Mouse (Mus musculus) lung, adult 2 months (tissue): ENCODE results near the gene Depdc1b. TPM values are rescaled to one million over a fixed set of nuclear protein-coding genes. Genes with fewer than 3 reads are reported as not detected.

Experiments
- DNase-seq: peaks from one replicate; pipeline ENCODE4 v3.0.0; 2022
- H3K4me1 ChIP-seq: fragments of 200-500 bp; 2 replicates; pipeline ENCODE4 v1.6.1; 2011; ENCODE audit warnings: low read length; ENCODE audit not compliant: control insufficient read depth, insufficient read depth
- H3K4me3 ChIP-seq: fragments of 200-500 bp; replicated peaks from 2 replicates; pipeline ENCODE3; 2011; ENCODE audit warnings: low read depth, mild to moderate bottlenecking, control low read depth, low read length; ENCODE audit errors: extremely low read depth
- CTCF ChIP-seq: fragments of 200-500 bp; IDR thresholded peaks from 2 replicates; pipeline ENCODE4 v1.5.1; 2011; ENCODE audit warnings: mild to moderate bottlenecking, low read length, control low read depth; ENCODE audit not compliant: insufficient read depth
- POLR2A ChIP-seq: fragments of 200-500 bp; IDR thresholded peaks from 2 replicates; pipeline ENCODE4 v1.6.1; 2011; ENCODE audit warnings: low read depth, mild to moderate bottlenecking, control low read depth, low read length, borderline replicate concordance; ENCODE audit errors: extremely low read depth
- WGBS: fragments of 180-500 bp; shearing (Covaris S2); methylation state at CpG from one replicate; pipeline ENCODE4 v1.1.7; 2018; 5-methylcytosine and 5-hydroxymethylcytosine counted together
- polyA plus RNA-seq: library from polyadenylated mRNA; depleted of rRNA; stranded (reverse); fragments of >200 nt; gene quantifications from 2 replicates; pipeline ENCODE4 v1.2.3, GENCODE M21; 2012

Gene Depdc1b
- polyA plus RNA-seq, 1 experiment, result 0.37 TPM

DNA sequence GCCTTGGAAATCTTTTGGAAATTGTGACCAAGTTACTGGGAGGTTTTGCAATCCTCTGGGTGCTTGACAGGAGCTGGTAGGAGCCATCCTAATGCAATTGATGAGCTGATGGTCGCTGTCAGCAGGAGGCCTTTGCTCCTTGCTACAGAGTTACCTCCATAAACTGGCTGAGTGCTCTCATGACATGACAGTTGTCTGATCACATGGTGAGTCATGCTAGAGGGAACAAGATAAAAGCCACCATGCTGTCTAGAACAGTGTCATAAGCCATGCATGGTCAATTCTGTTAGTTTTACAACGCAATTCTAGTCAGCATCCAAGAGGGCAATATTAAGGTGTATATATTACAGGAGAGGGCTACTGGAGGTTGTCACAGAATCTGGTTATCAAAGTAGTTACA is 99.3 kb downstream of the Depdc1b start:
- Histone ChIP-seq H3K4me1 (no peaks in the 10 kb centered on the region), H3K4me3 (no peak overlapping the region)
- TF ChIP-seq POLR2A (no peak), CTCF (no peak)
- DNase-seq, result no peak
- WGBS, result 82% methylated on average over 2 of the region's 2 CpGs

GRCm38 (mm10) chr13:108418741-108419507 is 102.8 kb downstream of the Depdc1b start:
- 92% methylated on average over 1 of the region's 1 CpGs for WGBS
- no peak for TF ChIP-seq POLR2A
- no peak for TF ChIP-seq CTCF
- DNase-seq, result no peak
- no peaks in the 10 kb centered on the region for H3K4me1 ChIP-seq
- H3K4me3 ChIP-seq, result no peak overlapping the region

DNA sequence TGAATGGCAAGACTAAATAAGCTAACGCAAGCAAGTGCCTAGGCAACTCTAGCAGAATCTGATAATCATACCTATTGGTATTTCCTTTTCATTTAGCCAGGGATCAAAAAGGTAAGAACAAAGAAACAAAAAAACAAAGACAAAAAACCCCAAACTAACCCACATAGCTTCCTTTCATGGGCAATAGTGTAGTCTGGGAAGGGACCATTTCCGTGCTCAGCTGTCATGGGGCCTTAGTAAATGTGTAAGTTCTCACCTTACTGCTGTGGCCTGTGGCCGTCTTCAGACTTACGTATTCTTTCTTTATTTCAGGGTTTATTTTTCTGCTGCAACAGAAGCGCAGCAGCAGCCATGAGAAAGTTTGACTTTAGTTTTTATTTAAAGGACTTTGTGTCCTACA is 110.2 kb downstream of the Depdc1b start:
- Histone ChIP-seq H3K4me1 (no peaks in the 10 kb centered on the region), H3K4me3 (no peak overlapping the region)
- TF ChIP-seq POLR2A, result no peak
- TF ChIP-seq CTCF, result no peak
- DNase-seq, result no peak
- WGBS, result 74% methylated on average over 5 of the region's 5 CpGs

GRCm38 (mm10) chr13:108428809-108429208 is 112.7 kb downstream of the Depdc1b start:
- WGBS, result 84% methylated on average over 6 of the region's 6 CpGs
- H3K4me3 ChIP-seq, result no peak overlapping the region
- TF ChIP-seq POLR2A (no peak), CTCF (no peak)
- no peaks in the 10 kb centered on the region for H3K4me1 ChIP-seq
- no peak for DNase-seq

- no peak for DNase-seq
Measured at GRCm38 (mm10) chr13:108429623-108430022, 113.5 kb downstream of the Depdc1b start.

GRCm38 (mm10) chr13:108431776-108432175 is 115.6 kb downstream of the Depdc1b start:
- DNase-seq, result no peak
- Histone ChIP-seq H3K4me1 (no peaks in the 10 kb centered on the region), H3K4me3 (no peak overlapping the region)
- TF ChIP-seq CTCF, result no peak
- no peak for TF ChIP-seq POLR2A
- WGBS, result 95% methylated on average over 3 of the region's 3 CpGs

More at GRCm38 (mm10) chr13:108429623-108430022, 113.5 kb downstream of the Depdc1b start:
- TF ChIP-seq CTCF (no peak), POLR2A (no peak)
- H3K4me1 ChIP-seq, result no peaks in the 10 kb centered on the region
- 79% methylated on average over 2 of the region's 2 CpGs for WGBS
- H3K4me3 ChIP-seq, result no peak overlapping the region

DNA sequence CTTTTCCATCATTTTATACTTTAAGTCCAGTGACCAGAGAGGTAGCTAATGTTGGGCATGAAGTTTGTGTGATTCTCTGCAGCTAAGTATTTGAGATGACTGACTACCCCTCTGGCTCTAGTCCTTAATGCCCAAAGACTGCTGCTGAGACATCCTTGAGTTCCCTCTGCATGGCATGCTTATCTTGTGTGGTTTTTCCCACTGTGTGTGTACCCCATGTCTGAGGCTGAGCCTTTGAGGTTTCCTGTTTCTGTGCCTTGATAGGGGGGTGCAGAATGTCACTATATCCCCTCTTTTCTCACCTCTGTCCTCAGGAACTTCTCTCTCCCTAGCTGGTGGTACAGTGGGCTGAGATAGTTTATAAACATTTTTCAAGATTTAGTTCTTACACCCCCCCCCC is 119.6 kb downstream of the Depdc1b start:
- DNase-seq, result no peak
- H3K4me3 ChIP-seq, result no peak overlapping the region
- no peak for TF ChIP-seq POLR2A
- TF ChIP-seq CTCF, result no peak

DNA sequence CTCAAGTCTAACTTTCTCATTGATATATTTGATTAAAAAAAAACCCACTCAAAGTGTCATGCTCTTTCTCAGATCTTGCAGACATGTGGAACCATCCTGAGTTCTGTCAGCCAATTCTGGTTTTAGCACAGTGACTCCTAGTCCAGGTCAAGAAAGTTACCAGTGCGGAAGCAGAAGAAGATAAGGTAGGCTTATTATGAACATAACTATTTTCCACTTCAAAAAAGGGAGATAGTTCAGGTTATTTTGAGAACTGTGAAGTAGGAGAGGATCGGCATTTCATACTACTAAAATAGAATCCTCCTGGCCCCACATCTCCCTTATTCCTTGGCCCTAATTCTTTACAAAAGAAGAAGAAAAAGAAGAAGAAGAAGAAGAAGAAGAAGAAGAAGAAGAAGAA is 121.3 kb downstream of the Depdc1b start:
- Histone ChIP-seq H3K4me1 (no peaks in the 10 kb centered on the region), H3K4me3 (no peak overlapping the region)
- WGBS, result 89% methylated on average over 2 of the region's 2 CpGs
- TF ChIP-seq CTCF, result no peak
- TF ChIP-seq POLR2A, result no peak
- DNase-seq, result no peak

More for the DNA sequence above, 119.6 kb downstream of the Depdc1b start:
- no peaks in the 10 kb centered on the region for H3K4me1 ChIP-seq

DNA sequence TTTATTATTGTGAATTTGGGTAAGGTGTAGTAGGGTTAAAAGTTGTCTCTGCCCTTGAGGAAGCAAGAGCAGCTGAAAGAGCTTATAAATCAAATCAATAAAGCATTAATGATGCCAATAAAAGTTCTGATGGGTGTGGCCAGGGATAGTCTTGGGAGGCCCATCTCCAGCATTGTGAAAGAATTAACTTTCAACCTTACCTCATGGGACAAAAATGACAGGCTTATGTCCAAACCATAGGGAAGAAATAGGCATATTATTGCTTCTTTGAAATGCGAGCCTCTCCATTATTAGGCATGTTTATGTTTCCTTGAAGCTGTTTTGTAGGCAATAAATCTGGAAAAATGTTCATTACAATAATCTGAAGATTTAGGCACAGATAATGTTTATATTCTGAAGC is 122.9 kb downstream of the Depdc1b start:
- TF ChIP-seq CTCF (no peak), POLR2A (no peak)
- Histone ChIP-seq H3K4me3 (no peak overlapping the region), H3K4me1 (no peaks in the 10 kb centered on the region)
- DNase-seq, result no peak
- 84% methylated on average over 1 of the region's 1 CpGs for WGBS

DNA sequence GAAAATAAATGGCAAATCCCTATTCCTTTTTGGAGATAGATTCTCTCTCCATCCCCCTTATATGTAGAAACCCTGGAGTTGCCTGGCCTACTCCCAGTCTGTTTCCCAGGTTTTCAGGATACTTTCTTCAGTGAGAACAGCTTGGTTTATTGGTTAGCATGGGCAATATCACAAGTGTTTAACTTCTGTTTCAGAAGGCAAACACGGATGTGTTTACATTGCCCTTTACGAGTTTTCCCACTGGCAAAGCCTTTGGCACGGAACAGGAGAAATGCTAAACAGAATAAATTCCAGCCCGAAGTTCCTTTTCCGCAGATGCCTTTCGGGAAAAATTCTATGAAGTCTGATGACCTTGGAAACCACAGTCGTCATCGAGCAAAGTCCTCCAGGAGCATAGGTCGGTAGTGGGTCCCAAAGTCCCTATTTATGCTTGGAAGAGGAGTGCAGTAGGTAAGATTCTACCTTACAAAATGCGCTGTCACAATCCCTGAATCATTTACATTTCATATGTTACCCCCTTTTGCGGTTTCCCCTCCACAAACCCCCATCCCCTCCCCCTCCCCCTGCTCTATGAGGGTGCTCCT is 132.3 kb downstream of the Depdc1b start:
- no peaks in the 10 kb centered on the region for H3K4me1 ChIP-seq
- 48% methylated on average over 11 of the region's 11 CpGs for WGBS
- H3K4me3 ChIP-seq, result no peak overlapping the region
- peak; percentile 5 for DNase-seq
- no peak for TF ChIP-seq POLR2A
- no peak for TF ChIP-seq CTCF
